In genomic region chrX:169994866-169995711, GRCm38 (mm10) we compare ENCODE assay signal across 8 mouse cellular contexts. TPM values are rescaled to one million over a fixed set of nuclear protein-coding genes. Genes with fewer than 3 reads are reported as not detected.
A peak's percentile ranks its signal among the peaks of the same experiment; 100 is the strongest.
DNase-seq lines count a peak whose midpoint lies in the region; TF ChIP-seq lines count a peak whose summit lies in the region.
"Not testable (repeated sequence)": the region's sequence is repeated elsewhere in the genome, so short reads cannot be mapped to it uniquely, and the experiment has no call there.

No protein-coding gene starts in this region.

- 0 out of 2 replicates have a peak overlapping the region, but pooled peaks have one; percentile 3 for H3K4me3 ChIP-seq in E14TG2a.4 (replicated peaks; ENCODE audit: low read length)
- not testable (repeated sequence) for H3K4me3 ChIP-seq in embryonic facial prominence, embryonic 10.5 days; midbrain, embryonic 10.5 days

- H3K27ac ChIP-seq in embryonic facial prominence, embryonic 10.5 days (replicated peaks); midbrain, embryonic 10.5 days (replicated peaks): not testable (repeated sequence)

- peaks cover 72% of the 10 kb centered on the region for H3K9me3 ChIP-seq in E14TG2a.4 (ENCODE audit: low read length)
- H3K9me3 ChIP-seq in embryonic facial prominence, embryonic 10.5 days, result peaks cover 10% of the 10 kb centered on the region
- not testable (repeated sequence) for H3K9me3 ChIP-seq in midbrain, embryonic 10.5 days (replicated peaks)

- H3K27me3 ChIP-seq in E14TG2a.4 (ENCODE audit: insufficient read depth, low read length), result peaks cover 60% of the 10 kb centered on the region
- not testable (repeated sequence) for H3K27me3 ChIP-seq in embryonic facial prominence, embryonic 10.5 days (replicated peaks; ENCODE audit: low read depth, poor library complexity, severe bottlenecking); midbrain, embryonic 10.5 days (ENCODE audit: low read depth, poor library complexity, severe bottlenecking)

- 24% methylated on average over 2 of the region's 2 CpGs for WGBS in embryonic facial prominence, embryonic 10.5 days
- WGBS in midbrain, embryonic 10.5 days, result 26% methylated on average over 2 of the region's 2 CpGs

- intact Hi-C loops in left cerebral cortex, postnatal 10 days (cut with DNase I), result not testable (repeated sequence)

- TF ChIP-seq CTCF in E14TG2a.4 (conservative IDR thresholded peaks at IDR 0.05; ENCODE audit: low read length), result not testable (repeated sequence)

- DNase-seq in adipocyte (ENCODE audit: low spot score), result peak; percentile 85
- DNase-seq in embryonic facial prominence, embryonic 10.5 days (ENCODE audit: low spot score), result peak; percentile 35
- peak; percentile 19 for DNase-seq in heart, postnatal 4 days
- peak; percentile 24 to 36 for DNase-seq in left cerebral cortex, postnatal 10 days (ENCODE audit: extremely low spot score in 1 of 2, low spot score in 2 of 2)
- DNase-seq in midbrain, embryonic 10.5 days (ENCODE audit: low spot score), result peak; percentile 43
- DNase-seq in spleen, postnatal 10 days (ENCODE audit: low spot score in 2 of 2), result peak; percentile 44 to 47
- DNase-seq in urinary bladder, postnatal 25 days (ENCODE audit: low spot score), result peak; percentile 27

- H3K36me3 ChIP-seq in E14TG2a.4 (ENCODE audit: insufficient read depth, low read length), result peaks cover 44% of the 10 kb centered on the region
- not testable (repeated sequence) for H3K36me3 ChIP-seq in embryonic facial prominence, embryonic 10.5 days (replicated peaks); midbrain, embryonic 10.5 days

- peaks cover 53% of the 10 kb centered on the region for H3K4me1 ChIP-seq in E14TG2a.4 (replicated peaks; ENCODE audit: low read depth, low read length)
- H3K4me1 ChIP-seq in embryonic facial prominence, embryonic 10.5 days; midbrain, embryonic 10.5 days: not testable (repeated sequence)

RNA-seq across cellular contexts. Expression of gene Gm21887, which starts 14.4 kb away (rescaled TPM):
- 259 and 324 TPM in 2 replicates for polyA plus RNA-seq in embryonic facial prominence, embryonic 10.5 days (2016; fragmentation: Nextera tagmentation; extraction: Ambion mirVana)
- 100 to 1,000 TPM in 1 of 2 experiments, 10 to 100 TPM in 1; 99.1 to 109 TPM for total RNA-seq in heart, postnatal 4 days (2021)
- 100 to 1,000 TPM; 164 to 223 TPM for total RNA-seq in left cerebral cortex, postnatal 10 days (2021)
- polyA plus RNA-seq in midbrain, embryonic 10.5 days (2016; fragmentation: Nextera tagmentation; extraction: Ambion mirVana), result 224 and 306 TPM in 2 replicates

Comparison
In these comparisons a context has a peak if more than half of its experiments do, and no peak if none do; other contexts are left out.
1. DNase-seq: peak in every context shown above with its lines; median percentile 85 in adipocyte; 46 in spleen, postnatal 10 days; 43 in midbrain, embryonic 10.5 days; 35 in embryonic facial prominence, embryonic 10.5 days; 30 in left cerebral cortex, postnatal 10 days; 27 in urinary bladder, postnatal 25 days; 19 in heart, postnatal 4 days.